Mouse (Mus musculus): ENCODE results near the gene Zfp580. TPM values are rescaled to one million over a fixed set of nuclear protein-coding genes. Genes with fewer than 3 reads are reported as not detected.

The Zfp580 gene
- polyA plus RNA-seq, 1 experiment = 18.1 TPM

- TF ChIP-seq POLR2A (IDR thresholded peaks at IDR 0.05; ENCODE audit: low read depth, low read length) = no peak
- no peak for TF ChIP-seq CTCF (IDR thresholded peaks at IDR 0.05; ENCODE audit: borderline replicate concordance, insufficient read depth, low read length)
- Histone ChIP-seq H3K27ac (ENCODE audit: insufficient read depth, low read length) (peak overlapping the region; percentile 67), H3K4me3 (ENCODE audit: insufficient read depth, low read length) (peak overlapping the region; percentile 88), H3K4me1 (ENCODE audit: control insufficient read depth, insufficient read depth, low read length) (peaks cover 2% of the 10 kb centered on the region; the same call in 1 of the 2 replicates)
Observed at GRCm38 (mm10) chr7:5080815-5081214, 29.5 kb downstream of the Zfp580 start.

- no peak for TF ChIP-seq POLR2A (IDR thresholded peaks at IDR 0.05; ENCODE audit: low read depth, low read length)
- no peak for TF ChIP-seq CTCF (IDR thresholded peaks at IDR 0.05; ENCODE audit: borderline replicate concordance, insufficient read depth, low read length)
- peaks cover 2% of the 10 kb centered on the region; the same call in 1 of the 2 replicates for H3K4me1 ChIP-seq (ENCODE audit: control insufficient read depth, insufficient read depth, low read length)
- H3K27ac ChIP-seq (ENCODE audit: insufficient read depth, low read length) = no peak overlapping the region
Observed at GRCm38 (mm10) chr7:5081241-5081640, 29.9 kb downstream of the Zfp580 start.

GRCm38 (mm10) chr7:5081939-5082338, 30.6 kb downstream of the Zfp580 start:
- H3K4me3 ChIP-seq (ENCODE audit: insufficient read depth, low read length) = peak overlapping the region; percentile 47; the same call in 1 of the 2 replicates
- no peak for TF ChIP-seq CTCF (IDR thresholded peaks at IDR 0.05; ENCODE audit: borderline replicate concordance, insufficient read depth, low read length)
- no peak for TF ChIP-seq POLR2A (IDR thresholded peaks at IDR 0.05; ENCODE audit: low read depth, low read length)
- peaks cover 2% of the 10 kb centered on the region; the same call in 1 of the 2 replicates for H3K4me1 ChIP-seq (ENCODE audit: control insufficient read depth, insufficient read depth, low read length)

More at GRCm38 (mm10) chr7:5081241-5081640, 29.9 kb downstream of the Zfp580 start:
- H3K4me3 ChIP-seq (ENCODE audit: insufficient read depth, low read length) = peak overlapping the region; percentile 47

GRCm38 (mm10) chr7:5083325-5084105, 32.2 kb downstream of the Zfp580 start:
- TF ChIP-seq CTCF (IDR thresholded peaks at IDR 0.05; ENCODE audit: borderline replicate concordance, insufficient read depth, low read length) (no peak), POLR2A (IDR thresholded peaks at IDR 0.05; ENCODE audit: low read depth, low read length) (no peak)
- H3K27ac ChIP-seq (ENCODE audit: insufficient read depth, low read length) = no peak overlapping the region
- no peak overlapping the region for H3K4me3 ChIP-seq (ENCODE audit: insufficient read depth, low read length)
- H3K4me1 ChIP-seq (ENCODE audit: control insufficient read depth, insufficient read depth, low read length) = peaks cover 2% of the 10 kb centered on the region; the same call in 1 of the 2 replicates

More at GRCm38 (mm10) chr7:5081939-5082338, 30.6 kb downstream of the Zfp580 start:
- no peak overlapping the region for H3K27ac ChIP-seq (ENCODE audit: insufficient read depth, low read length)

- Histone ChIP-seq H3K27ac (ENCODE audit: insufficient read depth, low read length) (no peak overlapping the region), H3K4me1 (ENCODE audit: control insufficient read depth, insufficient read depth, low read length) (peaks cover 2% of the 10 kb centered on the region; the same call in 1 of the 2 replicates), H3K4me3 (ENCODE audit: insufficient read depth, low read length) (no peak overlapping the region)
- TF ChIP-seq POLR2A (IDR thresholded peaks at IDR 0.05; ENCODE audit: low read depth, low read length) = no peak
- no peak for TF ChIP-seq CTCF (IDR thresholded peaks at IDR 0.05; ENCODE audit: borderline replicate concordance, insufficient read depth, low read length)
Observed at GRCm38 (mm10) chr7:5085512-5085911, 34.2 kb downstream of the Zfp580 start.

GRCm38 (mm10) chr7:5086921-5087440, 35.6 kb downstream of the Zfp580 start:
- Histone ChIP-seq H3K4me3 (ENCODE audit: insufficient read depth, low read length) (no peak overlapping the region), H3K4me1 (ENCODE audit: control insufficient read depth, insufficient read depth, low read length) (peaks cover under 1% of the 10 kb centered on the region; the same call in 1 of the 2 replicates)
- TF ChIP-seq CTCF (IDR thresholded peaks at IDR 0.05; ENCODE audit: borderline replicate concordance, insufficient read depth, low read length) (no peak), POLR2A (IDR thresholded peaks at IDR 0.05; ENCODE audit: low read depth, low read length) (no peak)

GRCm38 (mm10) chr7:5087886-5088285, 36.5 kb downstream of the Zfp580 start:
- no peak for TF ChIP-seq CTCF (IDR thresholded peaks at IDR 0.05; ENCODE audit: borderline replicate concordance, insufficient read depth, low read length)
- no peak for TF ChIP-seq POLR2A (IDR thresholded peaks at IDR 0.05; ENCODE audit: low read depth, low read length)

More at GRCm38 (mm10) chr7:5086921-5087440, 35.6 kb downstream of the Zfp580 start:
- H3K27ac ChIP-seq (ENCODE audit: insufficient read depth, low read length) = no peak overlapping the region

GRCm38 (mm10) chr7:5089853-5090252, 38.5 kb downstream of the Zfp580 start:
- no peak for TF ChIP-seq CTCF (IDR thresholded peaks at IDR 0.05; ENCODE audit: borderline replicate concordance, insufficient read depth, low read length)
- no peak for TF ChIP-seq POLR2A (IDR thresholded peaks at IDR 0.05; ENCODE audit: low read depth, low read length)
- Histone ChIP-seq H3K4me1 (ENCODE audit: control insufficient read depth, insufficient read depth, low read length) (no peaks in the 10 kb centered on the region), H3K27ac (ENCODE audit: insufficient read depth, low read length) (no peak overlapping the region), H3K4me3 (ENCODE audit: insufficient read depth, low read length) (no peak overlapping the region)

More at GRCm38 (mm10) chr7:5087886-5088285, 36.5 kb downstream of the Zfp580 start:
- no peaks in the 10 kb centered on the region for H3K4me1 ChIP-seq (ENCODE audit: control insufficient read depth, insufficient read depth, low read length)
- no peak overlapping the region for H3K27ac ChIP-seq (ENCODE audit: insufficient read depth, low read length)
- no peak overlapping the region for H3K4me3 ChIP-seq (ENCODE audit: insufficient read depth, low read length)

- Histone ChIP-seq H3K4me1 (ENCODE audit: control insufficient read depth, insufficient read depth, low read length) (no peaks in the 10 kb centered on the region), H3K4me3 (ENCODE audit: insufficient read depth, low read length) (no peak overlapping the region), H3K27ac (ENCODE audit: insufficient read depth, low read length) (no peak overlapping the region)
- TF ChIP-seq CTCF (IDR thresholded peaks at IDR 0.05; ENCODE audit: borderline replicate concordance, insufficient read depth, low read length) = no peak
- TF ChIP-seq POLR2A (IDR thresholded peaks at IDR 0.05; ENCODE audit: low read depth, low read length) = no peak
Observed at GRCm38 (mm10) chr7:5091008-5091728, 39.8 kb downstream of the Zfp580 start.
